Mouse (Mus musculus): ENCODE results near the gene Itpkc. TPM values are rescaled to one million over a fixed set of nuclear protein-coding genes. Genes with fewer than 3 reads are reported as not detected.

The Itpkc gene
- polyA plus RNA-seq, 1 experiment from 2014 or later, result 8.9 TPM

DNA sequence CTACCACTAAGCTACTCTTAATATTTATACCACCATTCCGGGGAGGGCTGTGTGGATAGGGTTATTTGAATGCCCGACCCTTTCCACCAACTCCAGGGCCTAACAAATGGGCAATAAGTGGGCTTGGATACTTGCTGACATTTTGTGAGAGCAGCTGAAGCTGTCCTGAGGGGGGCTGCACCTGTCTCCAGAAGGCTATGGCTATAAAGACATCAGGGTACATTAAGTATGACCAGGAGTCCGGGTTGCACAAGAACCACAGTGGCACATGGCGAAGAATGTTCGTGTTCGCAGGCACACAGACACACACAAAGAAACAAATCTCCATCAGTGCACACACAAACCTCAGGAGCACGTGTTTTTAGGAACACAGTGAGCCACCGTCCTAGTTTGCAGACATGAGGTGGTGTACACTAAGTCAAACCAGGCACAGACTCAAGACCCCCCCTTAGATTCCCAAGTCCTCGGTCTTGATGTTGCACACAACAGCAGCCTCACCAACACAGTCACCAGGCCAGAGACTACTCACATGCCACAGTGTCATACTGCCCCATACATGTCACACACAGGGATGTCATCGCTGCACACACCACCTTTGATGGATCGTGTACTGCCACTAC, 60.9 kb downstream of the Itpkc start:
- peaks cover 47% of the 10 kb centered on the region for H3K36me3 ChIP-seq (ENCODE audit: control insufficient read depth, insufficient read depth, low read length)
- peak overlapping the region; percentile 87; the same call in 1 of the 2 replicates for H3K9ac ChIP-seq (ENCODE audit: low read length)
- no peaks in the 10 kb centered on the region for H3K9me3 ChIP-seq (ENCODE audit: control insufficient read depth, low read length)
- ATAC-seq (replicated peaks; ENCODE audit: low FRiP score, low TSS enrichment, low read depth) (no peak), DNase-seq (ENCODE audit: low spot score) (no peak)
- WGBS, result 74% methylated on average over 11 of the region's 11 CpGs
- peaks cover 35% of the 10 kb centered on the region for H3K4me1 ChIP-seq (replicated peaks; ENCODE audit: control insufficient read depth, insufficient read depth, low read length)
- H3K4me2 ChIP-seq (ENCODE audit: low read length), result peak overlapping the region; percentile 89
- H3K27ac ChIP-seq (ENCODE audit: low read depth), result peak overlapping the region; percentile 98; the same call in 1 of the 2 replicates
- H3K27me3 ChIP-seq (replicated peaks; ENCODE audit: control insufficient read depth, insufficient read depth, low read length), result no peaks in the 10 kb centered on the region
- peak overlapping the region; percentile 72 for H3K4me3 ChIP-seq (ENCODE audit: low read depth, low read length)

- Histone ChIP-seq H3K9ac (ENCODE audit: low read length) (peak within 1 kb of the TSS; percentile 87), H3K4me3 (ENCODE audit: low read depth, low read length) (peak within 1 kb of the TSS; percentile 72), H3K4me1 (replicated peaks; ENCODE audit: control insufficient read depth, insufficient read depth, low read length) (peaks cover 35% of the 10 kb centered on the region), H3K9me3 (ENCODE audit: control insufficient read depth, low read length) (no peaks in the 10 kb centered on the region), H3K36me3 (ENCODE audit: control insufficient read depth, insufficient read depth, low read length) (peaks cover 47% of the 10 kb centered on the region), H3K4me2 (ENCODE audit: low read length) (peak within 1 kb of the TSS; percentile 89), H3K27me3 (replicated peaks; ENCODE audit: control insufficient read depth, insufficient read depth, low read length) (no peaks in the 10 kb centered on the region), H3K27ac (ENCODE audit: low read depth) (peak within 1 kb of the TSS; percentile 98)
- WGBS, result 1% methylated on average over 60 of the region's 61 CpGs
- DNase-seq (ENCODE audit: low spot score) (peak; percentile 96), ATAC-seq (replicated peaks; ENCODE audit: low FRiP score, low TSS enrichment, low read depth) (peak; percentile 87)
These were observed 61.6 kb downstream of the Itpkc start, which contains the start of gene Egln2 for GRCm38 (mm10) chr7:27166614-27167474. Gene Egln2 (minus strand): TSS chr7:27166802.

DNA sequence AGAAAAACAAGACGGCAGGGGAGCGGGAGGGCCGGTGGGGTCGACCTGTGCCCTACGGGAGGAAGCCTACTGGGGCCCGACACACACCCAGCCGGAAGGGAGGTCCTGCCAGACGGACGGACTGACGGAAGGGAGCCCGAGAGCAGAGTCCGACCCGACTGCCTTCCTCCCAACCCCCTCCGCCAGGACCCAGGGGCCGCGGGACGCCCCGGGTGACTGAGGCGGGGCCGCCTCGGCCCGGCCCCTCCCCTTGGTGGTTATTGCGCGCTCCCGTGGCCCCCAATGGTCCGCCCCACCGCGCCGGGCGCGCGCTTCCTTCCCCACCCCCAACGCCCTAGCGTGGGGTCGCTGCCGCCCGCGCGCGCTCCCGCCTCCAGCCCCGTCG, 62.2 kb downstream of the Itpkc start:
- peak; percentile 84 for ATAC-seq (replicated peaks; ENCODE audit: low FRiP score, low TSS enrichment, low read depth)
- 1% methylated on average over 25 of the region's 43 CpGs for WGBS
- H3K4me1 ChIP-seq (replicated peaks; ENCODE audit: control insufficient read depth, insufficient read depth, low read length), result peaks cover 35% of the 10 kb centered on the region

DNA sequence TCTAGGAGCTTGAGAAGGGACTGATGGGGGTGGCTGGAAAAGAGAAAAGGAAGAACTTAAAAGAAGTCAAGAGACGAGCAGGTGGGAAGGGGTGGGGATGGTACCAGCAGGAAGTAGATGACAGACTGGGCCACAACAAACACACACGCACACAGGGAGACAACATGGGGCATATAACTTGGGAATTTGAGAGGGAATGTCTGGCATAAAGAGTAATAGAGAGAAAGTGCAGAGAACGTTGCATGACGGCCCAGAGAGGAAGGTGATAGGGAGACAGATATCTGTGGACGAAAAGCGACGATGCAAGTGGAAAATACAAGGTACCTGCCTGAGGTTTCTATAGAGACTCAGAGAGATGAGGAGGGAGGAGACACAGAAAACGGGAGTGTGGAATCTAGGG, 62.8 kb downstream of the Itpkc start:
- no peak for DNase-seq (ENCODE audit: low spot score)
- WGBS, result 2% methylated on average over 8 of the region's 8 CpGs
- H3K4me1 ChIP-seq (replicated peaks; ENCODE audit: control insufficient read depth, insufficient read depth, low read length), result peaks cover 35% of the 10 kb centered on the region

More for the DNA sequence above, 62.2 kb downstream of the Itpkc start:
- H3K9ac ChIP-seq (ENCODE audit: low read length), result peak overlapping the region; percentile 87
- peak overlapping the region; percentile 72 for H3K4me3 ChIP-seq (ENCODE audit: low read depth, low read length)
- peak overlapping the region; percentile 98 for H3K27ac ChIP-seq (ENCODE audit: low read depth)
- peaks cover 43% of the 10 kb centered on the region for H3K36me3 ChIP-seq (ENCODE audit: control insufficient read depth, insufficient read depth, low read length)
- peak overlapping the region; percentile 89 for H3K4me2 ChIP-seq (ENCODE audit: low read length)
- DNase-seq (ENCODE audit: low spot score), result no peak
- no peaks in the 10 kb centered on the region for H3K9me3 ChIP-seq (ENCODE audit: control insufficient read depth, low read length)
- no peaks in the 10 kb centered on the region for H3K27me3 ChIP-seq (replicated peaks; ENCODE audit: control insufficient read depth, insufficient read depth, low read length)

GRCm38 (mm10) chr7:27165007-27165655, 63.3 kb downstream of the Itpkc start:
- Histone ChIP-seq H3K4me3 (ENCODE audit: low read depth, low read length) (peak overlapping the region; percentile 72), H3K36me3 (ENCODE audit: control insufficient read depth, insufficient read depth, low read length) (peaks cover 36% of the 10 kb centered on the region), H3K9me3 (ENCODE audit: control insufficient read depth, low read length) (no peaks in the 10 kb centered on the region), H3K4me2 (ENCODE audit: low read length) (peak overlapping the region; percentile 89), H3K9ac (ENCODE audit: low read length) (peak overlapping the region; percentile 87), H3K27me3 (replicated peaks; ENCODE audit: control insufficient read depth, insufficient read depth, low read length) (no peaks in the 10 kb centered on the region), H3K4me1 (replicated peaks; ENCODE audit: control insufficient read depth, insufficient read depth, low read length) (peaks cover 39% of the 10 kb centered on the region), H3K27ac (ENCODE audit: low read depth) (no peak overlapping the region)
- 73% methylated on average over 22 of the region's 23 CpGs for WGBS
- ATAC-seq (replicated peaks; ENCODE audit: low FRiP score, low TSS enrichment, low read depth), result no peak
- DNase-seq (ENCODE audit: low spot score), result no peak

More for the DNA sequence above, 62.8 kb downstream of the Itpkc start:
- H3K9ac ChIP-seq (ENCODE audit: low read length), result peak overlapping the region; percentile 87
- H3K27ac ChIP-seq (ENCODE audit: low read depth), result peak overlapping the region; percentile 98
- no peak for ATAC-seq (replicated peaks; ENCODE audit: low FRiP score, low TSS enrichment, low read depth)
- peak overlapping the region; percentile 89 for H3K4me2 ChIP-seq (ENCODE audit: low read length)
- H3K27me3 ChIP-seq (replicated peaks; ENCODE audit: control insufficient read depth, insufficient read depth, low read length), result no peaks in the 10 kb centered on the region
- no peaks in the 10 kb centered on the region for H3K9me3 ChIP-seq (ENCODE audit: control insufficient read depth, low read length)
- H3K4me3 ChIP-seq (ENCODE audit: low read depth, low read length), result peak overlapping the region; percentile 72
- peaks cover 38% of the 10 kb centered on the region for H3K36me3 ChIP-seq (ENCODE audit: control insufficient read depth, insufficient read depth, low read length)

GRCm38 (mm10) chr7:27164112-27164947, 64.1 kb downstream of the Itpkc start:
- 0 out of 2 replicates have a peak overlapping the region, but pooled peaks have one; percentile 13 for H3K9ac ChIP-seq (ENCODE audit: low read length)
- H3K27ac ChIP-seq (ENCODE audit: low read depth), result no peak overlapping the region
- peak overlapping the region; percentile 89 for H3K4me2 ChIP-seq (ENCODE audit: low read length)
- H3K4me3 ChIP-seq (ENCODE audit: low read depth, low read length), result peak overlapping the region; percentile 72; the same call in 1 of the 2 replicates
- H3K27me3 ChIP-seq (replicated peaks; ENCODE audit: control insufficient read depth, insufficient read depth, low read length), result no peaks in the 10 kb centered on the region
- DNase-seq (ENCODE audit: low spot score) (no peak), ATAC-seq (replicated peaks; ENCODE audit: low FRiP score, low TSS enrichment, low read depth) (no peak)
- peaks cover 41% of the 10 kb centered on the region for H3K4me1 ChIP-seq (replicated peaks; ENCODE audit: control insufficient read depth, insufficient read depth, low read length)
- peaks cover 36% of the 10 kb centered on the region for H3K36me3 ChIP-seq (ENCODE audit: control insufficient read depth, insufficient read depth, low read length)
- 77% methylated on average over 33 of the region's 33 CpGs for WGBS
- H3K9me3 ChIP-seq (ENCODE audit: control insufficient read depth, low read length), result no peaks in the 10 kb centered on the region

- Histone ChIP-seq H3K27ac (ENCODE audit: low read depth) (no peak overlapping the region), H3K4me2 (ENCODE audit: low read length) (peak overlapping the region; percentile 89), H3K27me3 (replicated peaks; ENCODE audit: control insufficient read depth, insufficient read depth, low read length) (no peaks in the 10 kb centered on the region), H3K9ac (ENCODE audit: low read length) (0 out of 2 replicates have a peak overlapping the region, but pooled peaks have one; percentile 13), H3K4me1 (replicated peaks; ENCODE audit: control insufficient read depth, insufficient read depth, low read length) (peaks cover 41% of the 10 kb centered on the region), H3K9me3 (ENCODE audit: control insufficient read depth, low read length) (no peaks in the 10 kb centered on the region), H3K4me3 (ENCODE audit: low read depth, low read length) (no peak overlapping the region), H3K36me3 (ENCODE audit: control insufficient read depth, insufficient read depth, low read length) (peaks cover 44% of the 10 kb centered on the region)
- DNase-seq (ENCODE audit: low spot score), result no peak
- ATAC-seq (replicated peaks; ENCODE audit: low FRiP score, low TSS enrichment, low read depth), result no peak
- WGBS, result 80% methylated on average over 5 of the region's 5 CpGs
These were observed 65.0 kb downstream of the Itpkc start for GRCm38 (mm10) chr7:27163450-27163805.
